Mouse (Mus musculus) liver, adult 2 months (tissue): Measurements from ENCODE around the gene Slc29a1.
A peak's percentile ranks its signal among the peaks of the same experiment; 100 is the strongest.

Experiments
- CTCF ChIP-seq: fragments of 200-500 bp; IDR thresholded peaks from 2 replicates; pipeline ENCODE4 v1.5.1; 2011; ENCODE audit warnings: low read depth, low read length, control low read depth
- POLR2A ChIP-seq: fragments of 200-500 bp; IDR thresholded peaks from 2 replicates; pipeline ENCODE4 v1.6.1; 2011; ENCODE audit warnings: low read length, control low read depth; ENCODE audit not compliant: insufficient read depth; ENCODE audit errors: extremely low read depth

DNA sequence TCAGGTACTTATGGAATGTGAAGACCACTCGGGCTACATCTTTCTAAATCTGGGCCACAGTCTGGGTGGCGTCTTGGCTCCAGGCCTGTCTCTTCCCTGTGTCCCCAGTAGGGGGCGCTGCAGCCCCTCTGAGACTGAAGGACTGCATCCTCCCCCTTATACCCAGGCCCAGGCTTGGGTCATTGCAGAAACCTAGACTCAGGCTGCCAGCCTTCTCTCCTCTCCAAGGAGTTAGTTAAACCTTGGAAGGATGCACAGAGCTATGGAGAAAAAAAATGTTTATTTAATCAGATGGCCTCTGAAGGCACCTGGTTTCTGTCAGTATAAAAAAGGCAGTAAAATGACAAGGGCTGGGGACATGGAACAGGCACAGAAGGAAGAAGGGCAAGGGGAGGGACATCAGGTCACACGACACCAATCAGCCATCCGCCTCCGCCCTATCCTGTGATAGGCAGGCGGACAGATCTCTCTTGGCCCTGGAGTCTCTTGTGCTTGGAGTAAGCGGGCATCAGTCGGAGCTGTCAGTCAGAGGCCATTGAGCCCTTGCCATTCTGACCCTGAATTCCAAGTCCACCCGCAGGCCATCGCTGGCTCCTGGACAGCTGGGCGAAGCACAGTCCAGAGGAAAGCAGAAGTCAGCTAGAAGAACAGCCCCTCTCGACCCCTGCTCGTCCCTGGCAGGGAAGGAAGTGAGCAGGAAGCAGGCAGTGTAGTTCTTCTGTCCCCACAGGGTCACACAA is 14.3 kb downstream of the Slc29a1 start:
- TF ChIP-seq CTCF, result peak; percentile 83
- 0 out of 2 replicates have a peak, but pooled peaks have one; percentile 28 for TF ChIP-seq POLR2A
